9 mouse cellular contexts compared by ENCODE assay signal in the genomic region with DNA sequence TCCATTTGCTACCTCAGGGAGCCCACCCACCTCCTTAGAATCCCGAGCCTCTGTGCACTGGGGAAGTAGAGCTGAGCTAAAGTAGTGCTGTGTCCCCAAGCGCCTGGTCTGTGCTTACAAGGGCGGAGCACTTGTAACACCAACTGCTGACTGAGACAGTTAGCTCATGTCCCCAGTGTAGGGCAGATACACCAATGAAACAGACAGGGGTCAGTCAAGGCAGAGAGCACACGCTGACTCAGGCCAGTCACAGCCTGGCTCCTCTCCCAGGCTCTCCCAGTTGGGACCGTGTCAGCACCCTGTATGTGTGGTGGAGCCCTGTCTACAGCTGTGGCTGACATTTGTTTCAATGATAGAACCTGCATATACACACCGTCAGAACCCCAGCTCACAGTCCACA. TPM values are rescaled to one million over a fixed set of nuclear protein-coding genes. Genes with fewer than 3 reads are reported as not detected.
A peak's percentile ranks its signal among the peaks of the same experiment; 100 is the strongest.
DNase-seq lines count a peak whose midpoint lies in the region; ATAC-seq lines count a peak whose summit lies in the region.
"Had no signal": no experiment of that assay in that cellular context is flagged by ENCODE, and none has a peak within 500 bp of the region (broad histone marks: within the 10 kb centered on the region; RNA-seq: fewer than 3 reads in every experiment).

No protein-coding gene starts in this region.

- H3K27ac ChIP-seq in forebrain, embryonic 13.5 days, result no peak overlapping the region

- H3K4me1 ChIP-seq in forebrain, embryonic 13.5 days, result no peaks in the 10 kb centered on the region

- H3K9ac ChIP-seq in forebrain, embryonic 13.5 days, result no peak overlapping the region

- no peaks in the 10 kb centered on the region for H3K36me3 ChIP-seq in forebrain, embryonic 13.5 days (ENCODE audit: poor library complexity, severe bottlenecking)

- H3K4me3 ChIP-seq in forebrain, embryonic 13.5 days, result no peak overlapping the region

- no peak overlapping the region for H3K4me2 ChIP-seq in forebrain, embryonic 13.5 days

- no peaks in the 10 kb centered on the region for H3K9me3 ChIP-seq in forebrain, embryonic 13.5 days (replicated peaks)

- intact Hi-C loops in heart, postnatal 36 days (cut with DNase I), result loop anchor here (2.0 kb wide), 1 partner anchor 17 kb away; no protein-coding TSS in a partner anchor
- intact Hi-C loops in left cerebral cortex, postnatal 4 days (cut with DNase I), result no loop called here

- no peaks in the 10 kb centered on the region for H3K27me3 ChIP-seq in forebrain, embryonic 13.5 days

- peak; percentile 42 for ATAC-seq in megakaryocyte, adult 5-6 weeks (ENCODE audit: poor library complexity, severe bottlenecking)
- ATAC-seq in forebrain, embryonic 13.5 days, result no peak

- peak; percentile 73 for DNase-seq in gastrocnemius, adult 18-20 months (ENCODE audit: low spot score)
- no peak for DNase-seq in gastrocnemius, postnatal 4 days (ENCODE audit: low spot score in 2 of 2)
- peak; percentile 45 to 59 for DNase-seq in gastrocnemius, adult 8-10 months (ENCODE audit: low spot score in 2 of 2)
- DNase-seq in heart, postnatal 36 days, result peak; percentile 66 to 71
- DNase-seq in left cerebral cortex, postnatal 4 days, result no peak
- DNase-seq in spleen, adult 12 weeks (ENCODE audit: low spot score), result no peak
- DNase-seq: right cerebral cortex, postnatal 25 days had no signal

- 79% methylated on average over 6 of the region's 6 CpGs for WGBS in forebrain, embryonic 13.5 days

RNA-seq across cellular contexts. Expression of a gene that starts 25.8 kb away (rescaled TPM):
- 1 to 10 TPM; 4.4 to 5.0 TPM for total RNA-seq in gastrocnemius, adult 18-20 months (2021)
- total RNA-seq in gastrocnemius, postnatal 4 days (2021), result 10 to 100 TPM; 72.4 to 82.1 TPM
- total RNA-seq in gastrocnemius, adult 8-10 months (2022), result 1 to 10 TPM; 2.8 to 5.3 (median 3.2) TPM
- total RNA-seq in heart, postnatal 36 days (2021), result 10 to 100 TPM; 53.7 to 67.6 TPM
- 152 and 159 TPM in 2 replicates for total RNA-seq in megakaryocyte, adult 5-6 weeks (2015)
- total RNA-seq in megakaryocyte, adult 5-6 weeks (2017), result 244 and 250 TPM in 2 replicates
- polyA plus RNA-seq in forebrain, embryonic 13.5 days (2015; fragmentation: Nextera tagmentation; extraction: Ambion mirVana), result 1.5 and 2.5 TPM in 2 replicates
- 1 to 10 TPM; 2.9 to 3.1 TPM for total RNA-seq in left cerebral cortex, postnatal 4 days (2021)

Comparison
In these comparisons a context has a peak if more than half of its experiments do, and no peak if none do; other contexts are left out.
1. DNase-seq: peak in gastrocnemius, adult 18-20 months (single experiment), gastrocnemius, adult 8-10 months (2 of 2) and heart, postnatal 36 days (2 of 2); none in gastrocnemius, postnatal 4 days (0 of 2), left cerebral cortex, postnatal 4 days (single experiment) and spleen, adult 12 weeks (single experiment).
2. RNA of a gene that starts 25.8 kb away (total RNA-seq): 152 to 250 TPM in megakaryocyte, adult 5-6 weeks, 72.4 to 82.1 TPM in gastrocnemius, postnatal 4 days and 53.7 to 67.6 TPM in heart, postnatal 36 days; 4.4 to 5.0 TPM in gastrocnemius, adult 18-20 months, 2.8 to 5.3 TPM in gastrocnemius, adult 8-10 months and 2.9 to 3.1 TPM in left cerebral cortex, postnatal 4 days; every median in the first group is over 4 times any median in the second.